Mouse (Mus musculus) CD4-positive, CD25-positive, alpha-beta regulatory T cell, adult 9 weeks (primary cell): Measurements from ENCODE around the gene Ccdc121. TPM values are rescaled to one million over a fixed set of nuclear protein-coding genes. Genes with fewer than 3 reads are reported as not detected.

ENCODE experiments used
- polyA plus RNA-seq: library from polyadenylated mRNA; unstranded; fragments of 100-300 nt; shearing (Covaris generic); gene quantifications from one replicate; pipeline ENCODE4 v1.2.1, GENCODE M21; 2017

Gene Ccdc121
- polyA plus RNA-seq = not detected

DNA sequence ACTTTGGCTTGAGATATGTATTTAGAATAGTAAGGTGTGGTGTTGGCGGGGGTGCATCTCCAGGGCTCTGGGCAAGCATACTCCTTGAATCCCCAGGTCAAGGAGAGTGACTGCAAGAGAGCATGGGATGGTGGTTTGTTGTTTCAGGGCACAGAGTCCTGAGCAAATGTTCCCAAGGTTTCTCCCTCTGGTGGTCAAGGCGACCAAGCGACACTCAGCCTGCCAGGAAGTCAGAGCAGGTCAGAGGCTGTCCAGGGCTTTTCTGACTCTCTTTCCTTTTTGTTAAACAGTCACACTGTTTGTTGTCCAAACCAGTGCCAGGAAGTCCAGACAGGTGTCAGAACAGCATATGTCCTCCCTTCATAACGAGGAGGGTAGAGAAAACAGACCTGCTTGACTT lies at the start of gene Ccdc121:
Gene Ccdc121, minus strand, starts transcription at position 145 of the 400 bp plus-strand sequence.

Other genes with a start within 250 kb of the Ccdc121 start
- not detected for gene Cnih3, start 158.8 kb downstream of the Ccdc121 start, polyA plus RNA-seq
- 2.2 TPM for gene Dnah14, start 65.1 kb upstream of the Ccdc121 start, polyA plus RNA-seq